Mouse (Mus musculus) mouse embryonic stem cell (cell line): ENCODE measurements around the gene Cd79b.

Source experiments
- in situ Hi-C, 2 experiments: fragments of 300-500 bp; cut with MboI; formaldehyde crosslinking; loops; 1 replicate in 1 of 2; 3 replicates in 1 of 2; pipeline ENCODE4 v1.14.3; 2019 to 2020; ENCODE audit warnings: low sequenced_read_pairs in 2 of 2, low pct_unique_long_range_greater_than_20kb in 1 of 2, mixed read lengths in 1 of 2; ENCODE audit not compliant: unreplicated experiment in 1 of 2

Gene Cd79b

GRCm38 (mm10) chr11:106284126-106284525 lies 30.4 kb downstream of the Cd79b start:
- in situ Hi-C loops, result no loop called here

GRCm38 (mm10) chr11:106283371-106283770 lies 31.2 kb downstream of the Cd79b start:
- in situ Hi-C loops, result no loop called here

- in situ Hi-C loops, result no loop called here
Measured at GRCm38 (mm10) chr11:106282452-106282851, 32.1 kb downstream of the Cd79b start.

- in situ Hi-C loops, result no loop called here
Measured at GRCm38 (mm10) chr11:106276454-106276853, 38.1 kb downstream of the Cd79b start, which contains the start of gene Tcam1. TSS of gene Tcam1 (plus strand) at chr11:106276672.

GRCm38 (mm10) chr11:106274971-106275411 lies 39.6 kb downstream of the Cd79b start:
- in situ Hi-C loops, result no loop called here

GRCm38 (mm10) chr11:106274374-106274773 lies 40.2 kb downstream of the Cd79b start:
- in situ Hi-C loops, result no loop called here

- in situ Hi-C loops, result no loop called here
Measured at GRCm38 (mm10) chr11:106273811-106274210, 40.8 kb downstream of the Cd79b start.

- in situ Hi-C loops, result no loop called here
Measured at GRCm38 (mm10) chr11:106273311-106273684, 41.3 kb downstream of the Cd79b start.

- in situ Hi-C loops, result no loop called here
Measured at GRCm38 (mm10) chr11:106272644-106273310, 41.8 kb downstream of the Cd79b start, which contains the start of gene Smarcd2. TSS of gene Smarcd2 (minus strand) at chr11:106272972.

- in situ Hi-C loops, result no loop called here
Measured at GRCm38 (mm10) chr11:106271794-106272643, 42.5 kb downstream of the Cd79b start.

GRCm38 (mm10) chr11:106271131-106271793 lies 43.3 kb downstream of the Cd79b start:
- in situ Hi-C loops, result no loop called here

- in situ Hi-C loops, result no loop called here
Measured at GRCm38 (mm10) chr11:106269060-106269431, 45.5 kb downstream of the Cd79b start.

GRCm38 (mm10) chr11:106268326-106269059 lies 46.1 kb downstream of the Cd79b start:
- in situ Hi-C loops, result no loop called here

GRCm38 (mm10) chr11:106267871-106268270 lies 46.7 kb downstream of the Cd79b start:
- in situ Hi-C loops, result no loop called here

- in situ Hi-C loops, result no loop called here
Measured at GRCm38 (mm10) chr11:106267311-106267852, 47.2 kb downstream of the Cd79b start.

GRCm38 (mm10) chr11:106266431-106266830 lies 48.1 kb downstream of the Cd79b start:
- in situ Hi-C loops, result no loop called here

- in situ Hi-C loops, result no loop called here
Measured at GRCm38 (mm10) chr11:106265570-106265969, 49.0 kb downstream of the Cd79b start.

- in situ Hi-C loops, result no loop called here
Measured at GRCm38 (mm10) chr11:106264988-106265387, 49.6 kb downstream of the Cd79b start.
